Mouse (Mus musculus): Measurements from ENCODE around the gene Pcbp1. TPM values are rescaled to one million over a fixed set of nuclear protein-coding genes. Genes with fewer than 3 reads are reported as not detected.
A peak's percentile ranks its signal among the peaks of the same experiment; 100 is the strongest.
"Not testable (repeated sequence)": the region's sequence is repeated elsewhere in the genome, so short reads cannot be mapped to it uniquely, and the experiment has no call there.

Gene Pcbp1
- polyA plus RNA-seq, 1 experiment from 2014 or later = 316 TPM

GRCm38 (mm10) chr6:86497942-86498732 lies 28.0 kb downstream of the Pcbp1 start:
- 0 out of 2 replicates have a peak overlapping the region, but pooled peaks have one; percentile 8 for H3K9ac ChIP-seq
- 77% methylated on average over 11 of the region's 11 CpGs for WGBS
- peak overlapping the region; percentile 15 for H3K4me2 ChIP-seq (replicated peaks)
- H3K4me3 ChIP-seq (replicated peaks; ENCODE audit: low read length) = no peak overlapping the region
- H3K4me1 ChIP-seq (replicated peaks; ENCODE audit: control insufficient read depth, insufficient read depth, low read length) = no peaks in the 10 kb centered on the region
- DNase-seq (ENCODE audit: low spot score) (no peak), ATAC-seq (ENCODE audit: low FRiP score) (no peak)
- no peaks in the 10 kb centered on the region for H3K9me3 ChIP-seq (ENCODE audit: control insufficient read depth, low read length)
- H3K27me3 ChIP-seq (ENCODE audit: control insufficient read depth, insufficient read depth, low read length) = no peaks in the 10 kb centered on the region
- H3K27ac ChIP-seq = no peak overlapping the region
- no peaks in the 10 kb centered on the region for H3K36me3 ChIP-seq (replicated peaks; ENCODE audit: control insufficient read depth, insufficient read depth)

DNA sequence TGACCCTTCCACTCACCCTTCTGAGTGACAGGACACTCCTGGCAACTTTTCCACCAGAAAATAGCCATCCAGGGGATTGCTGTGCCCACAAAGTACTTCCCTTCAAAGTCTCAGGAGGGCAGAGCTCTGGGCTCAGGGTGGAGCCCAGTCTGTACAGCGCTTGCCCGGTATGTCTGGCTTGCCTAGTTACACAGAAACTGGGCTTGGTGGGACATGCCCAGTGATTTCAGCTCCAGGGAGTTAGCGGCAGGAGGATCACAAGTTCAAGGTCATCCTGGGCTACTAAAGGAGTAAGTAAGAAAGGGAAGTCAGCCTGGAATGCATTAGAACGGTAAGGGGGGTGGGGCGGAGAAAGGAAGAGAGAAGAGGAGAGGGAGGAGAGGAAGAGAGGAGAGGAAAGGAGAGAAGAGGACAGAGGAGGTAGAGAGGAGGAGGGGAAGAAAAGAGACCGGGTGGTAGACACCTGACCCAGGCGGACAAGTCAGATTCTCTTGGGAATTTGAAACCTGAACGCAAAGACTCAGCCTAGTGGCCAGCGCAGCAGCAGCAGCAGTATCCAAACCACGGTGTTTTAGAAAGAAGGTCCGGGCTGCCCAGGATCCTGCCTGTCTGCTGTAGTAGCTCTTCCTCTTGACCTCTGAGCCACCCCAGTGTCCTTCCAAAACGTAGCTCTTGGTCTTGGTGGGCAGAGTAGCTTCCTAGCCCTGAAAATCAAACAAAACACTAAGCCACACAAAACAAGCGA lies 28.9 kb downstream of the Pcbp1 start:
- peak overlapping the region; percentile 35 for H3K27ac ChIP-seq
- H3K27me3 ChIP-seq (ENCODE audit: control insufficient read depth, insufficient read depth, low read length) = no peaks in the 10 kb centered on the region
- H3K4me1 ChIP-seq (replicated peaks; ENCODE audit: control insufficient read depth, insufficient read depth, low read length) = no peaks in the 10 kb centered on the region
- no peak for DNase-seq (ENCODE audit: low spot score)
- H3K9ac ChIP-seq = 0 out of 2 replicates have a peak overlapping the region, but pooled peaks have one; percentile 8
- H3K4me3 ChIP-seq (replicated peaks; ENCODE audit: low read length) = no peak overlapping the region; the same call in 1 of the 2 replicates
- no peak for ATAC-seq (ENCODE audit: low FRiP score)
- no peaks in the 10 kb centered on the region for H3K9me3 ChIP-seq (ENCODE audit: control insufficient read depth, low read length)
- H3K36me3 ChIP-seq (replicated peaks; ENCODE audit: control insufficient read depth, insufficient read depth) = no peaks in the 10 kb centered on the region
- peak overlapping the region; percentile 15 for H3K4me2 ChIP-seq (replicated peaks)
- WGBS = 27% methylated on average over 13 of the region's 13 CpGs

- WGBS = 81% methylated on average over 5 of the region's 5 CpGs
- peak overlapping the region; percentile 24; the same call in 1 of the 2 replicates for H3K27ac ChIP-seq
- no peaks in the 10 kb centered on the region for H3K27me3 ChIP-seq (ENCODE audit: control insufficient read depth, insufficient read depth, low read length)
- no peaks in the 10 kb centered on the region for H3K4me1 ChIP-seq (replicated peaks; ENCODE audit: control insufficient read depth, insufficient read depth, low read length)
- H3K9ac ChIP-seq = no peak overlapping the region
- peak overlapping the region; percentile 15; the same call in 1 of the 2 replicates for H3K4me2 ChIP-seq (replicated peaks)
- ATAC-seq (ENCODE audit: low FRiP score) (no peak), DNase-seq (ENCODE audit: low spot score) (no peak)
- H3K9me3 ChIP-seq (ENCODE audit: control insufficient read depth, low read length) = no peaks in the 10 kb centered on the region
- no peak overlapping the region for H3K4me3 ChIP-seq (replicated peaks; ENCODE audit: low read length)
- no peaks in the 10 kb centered on the region for H3K36me3 ChIP-seq (replicated peaks; ENCODE audit: control insufficient read depth, insufficient read depth)
Measured at GRCm38 (mm10) chr6:86496585-86496984, 29.5 kb downstream of the Pcbp1 start.

- H3K4me2 ChIP-seq (replicated peaks) = 0 out of 2 replicates have a peak overlapping the region, but pooled peaks have one; percentile 15
- H3K36me3 ChIP-seq (replicated peaks; ENCODE audit: control insufficient read depth, insufficient read depth) = no peaks in the 10 kb centered on the region
- no peak overlapping the region for H3K9ac ChIP-seq
- no peaks in the 10 kb centered on the region for H3K27me3 ChIP-seq (ENCODE audit: control insufficient read depth, insufficient read depth, low read length)
- ATAC-seq (ENCODE audit: low FRiP score) (no peak), DNase-seq (ENCODE audit: low spot score) (no peak)
- H3K4me3 ChIP-seq (replicated peaks; ENCODE audit: low read length) = no peak overlapping the region
- H3K27ac ChIP-seq = no peak overlapping the region
- H3K9me3 ChIP-seq (ENCODE audit: control insufficient read depth, low read length) = no peaks in the 10 kb centered on the region
- 80% methylated on average over 8 of the region's 8 CpGs for WGBS
- H3K4me1 ChIP-seq (replicated peaks; ENCODE audit: control insufficient read depth, insufficient read depth, low read length) = no peaks in the 10 kb centered on the region
Measured at GRCm38 (mm10) chr6:86496127-86496526, 30.0 kb downstream of the Pcbp1 start.

DNA sequence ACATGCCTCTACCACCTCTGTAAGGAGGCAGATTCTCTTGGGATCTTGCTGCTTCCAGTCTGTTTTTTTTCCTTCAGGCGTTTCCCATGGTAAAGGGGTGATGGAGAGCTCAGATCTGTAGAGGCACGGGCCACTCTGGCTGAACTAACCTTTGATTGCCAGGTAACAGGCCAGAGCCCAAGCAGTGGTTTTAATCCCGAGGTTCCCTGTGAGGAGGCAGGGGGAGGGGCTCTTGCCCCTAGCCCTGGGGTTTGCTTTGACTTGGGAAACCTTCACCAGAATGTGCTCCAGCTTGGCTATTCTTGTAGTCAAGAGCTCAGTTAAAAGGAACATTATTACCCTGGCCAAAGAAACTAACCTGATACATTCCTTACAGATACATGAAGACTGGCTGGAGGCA lies 30.5 kb downstream of the Pcbp1 start:
- H3K4me3 ChIP-seq (replicated peaks; ENCODE audit: low read length) = no peak overlapping the region
- 57% methylated on average over 3 of the region's 3 CpGs for WGBS
- no peak overlapping the region for H3K9ac ChIP-seq
- H3K27ac ChIP-seq = no peak overlapping the region
- H3K4me2 ChIP-seq (replicated peaks) = no peak overlapping the region
- H3K4me1 ChIP-seq (replicated peaks; ENCODE audit: control insufficient read depth, insufficient read depth, low read length) = no peaks in the 10 kb centered on the region
- no peaks in the 10 kb centered on the region for H3K9me3 ChIP-seq (ENCODE audit: control insufficient read depth, low read length)
- DNase-seq (ENCODE audit: low spot score) = no peak
- no peaks in the 10 kb centered on the region for H3K36me3 ChIP-seq (replicated peaks; ENCODE audit: control insufficient read depth, insufficient read depth)
- no peaks in the 10 kb centered on the region for H3K27me3 ChIP-seq (ENCODE audit: control insufficient read depth, insufficient read depth, low read length)
- ATAC-seq (ENCODE audit: low FRiP score) = no peak

DNA sequence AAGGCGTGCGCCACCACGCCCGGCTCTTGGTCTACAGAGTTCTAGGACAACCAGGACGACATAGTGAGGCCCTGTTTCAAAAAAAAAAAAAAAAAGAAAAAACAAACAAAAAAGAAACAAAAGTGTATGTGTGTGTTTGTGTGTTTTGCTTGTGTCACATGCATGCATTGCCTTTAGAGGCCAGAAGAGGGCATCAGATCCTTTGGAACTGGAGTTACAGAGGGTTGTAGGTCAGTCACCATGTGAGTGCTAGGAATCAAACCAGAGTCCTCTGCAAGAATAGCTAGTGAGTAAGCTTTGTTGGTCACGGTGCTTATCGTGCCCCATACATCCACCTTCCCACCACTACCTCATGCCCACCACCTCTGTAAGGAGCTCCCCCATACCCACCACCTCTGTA lies 31.4 kb downstream of the Pcbp1 start:
- 98% methylated on average over 7 of the region's 7 CpGs for WGBS

GRCm38 (mm10) chr6:86493469-86494263 lies 32.5 kb downstream of the Pcbp1 start:
- Histone ChIP-seq H3K27ac (no peak overlapping the region), H3K36me3 (replicated peaks; ENCODE audit: control insufficient read depth, insufficient read depth) (no peaks in the 10 kb centered on the region), H3K9me3 (ENCODE audit: control insufficient read depth, low read length) (no peaks in the 10 kb centered on the region), H3K4me3 (replicated peaks; ENCODE audit: low read length) (no peak overlapping the region), H3K4me1 (replicated peaks; ENCODE audit: control insufficient read depth, insufficient read depth, low read length) (no peaks in the 10 kb centered on the region), H3K27me3 (ENCODE audit: control insufficient read depth, insufficient read depth, low read length) (no peaks in the 10 kb centered on the region), H3K4me2 (replicated peaks) (no peak overlapping the region), H3K9ac (no peak overlapping the region)
- 82% methylated on average over 13 of the region's 13 CpGs for WGBS
- no peak for DNase-seq (ENCODE audit: low spot score)
- no peak for ATAC-seq (ENCODE audit: low FRiP score)

More for the DNA sequence above, 31.4 kb downstream of the Pcbp1 start:
- Histone ChIP-seq H3K27me3 (ENCODE audit: control insufficient read depth, insufficient read depth, low read length) (no peaks in the 10 kb centered on the region), H3K9me3 (ENCODE audit: control insufficient read depth, low read length) (no peaks in the 10 kb centered on the region), H3K4me3 (replicated peaks; ENCODE audit: low read length) (no peak overlapping the region), H3K4me2 (replicated peaks) (no peak overlapping the region), H3K27ac (no peak overlapping the region), H3K4me1 (replicated peaks; ENCODE audit: control insufficient read depth, insufficient read depth, low read length) (no peaks in the 10 kb centered on the region), H3K9ac (no peak overlapping the region), H3K36me3 (replicated peaks; ENCODE audit: control insufficient read depth, insufficient read depth) (no peaks in the 10 kb centered on the region)
- no peak for DNase-seq (ENCODE audit: low spot score)
- ATAC-seq (ENCODE audit: low FRiP score) = no peak

GRCm38 (mm10) chr6:86490413-86490812 lies 35.7 kb downstream of the Pcbp1 start:
- H3K9me3 ChIP-seq (ENCODE audit: control insufficient read depth, low read length); H3K4me2 ChIP-seq (replicated peaks); H3K27ac ChIP-seq; H3K36me3 ChIP-seq (replicated peaks; ENCODE audit: control insufficient read depth, insufficient read depth); H3K9ac ChIP-seq; H3K27me3 ChIP-seq (ENCODE audit: control insufficient read depth, insufficient read depth, low read length); H3K4me3 ChIP-seq (replicated peaks; ENCODE audit: low read length); DNase-seq (ENCODE audit: low spot score); ATAC-seq (ENCODE audit: low FRiP score): not testable (repeated sequence)
- peaks cover 14% of the 10 kb centered on the region for H3K4me1 ChIP-seq (replicated peaks; ENCODE audit: control insufficient read depth, insufficient read depth, low read length)
- 95% methylated on average over 8 of the region's 8 CpGs for WGBS

DNA sequence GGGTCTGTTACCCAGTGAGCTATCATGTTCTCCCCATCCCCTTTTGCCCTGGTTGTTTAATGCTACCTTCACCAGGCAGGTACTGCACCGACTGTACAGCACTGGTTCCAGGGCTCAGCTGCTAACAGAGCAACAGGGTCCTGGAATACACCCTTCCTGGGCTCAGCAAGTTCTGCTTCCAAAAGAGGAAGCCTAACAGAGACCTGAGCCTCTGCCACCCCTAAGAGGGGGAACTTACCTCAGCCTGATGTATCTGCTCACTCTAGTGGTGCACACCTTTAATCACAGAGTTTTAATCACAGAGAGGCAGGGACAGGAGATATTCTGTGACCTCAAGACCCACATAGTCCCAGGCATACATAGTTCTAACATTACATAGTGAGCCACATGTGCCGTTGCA lies 36.2 kb downstream of the Pcbp1 start:
- Histone ChIP-seq H3K4me1 (replicated peaks; ENCODE audit: control insufficient read depth, insufficient read depth, low read length) (peaks cover 14% of the 10 kb centered on the region), H3K27ac (no peak overlapping the region), H3K4me3 (replicated peaks; ENCODE audit: low read length) (no peak overlapping the region), H3K36me3 (replicated peaks; ENCODE audit: control insufficient read depth, insufficient read depth) (no peaks in the 10 kb centered on the region), H3K4me2 (replicated peaks) (no peak overlapping the region), H3K9ac (no peak overlapping the region), H3K9me3 (ENCODE audit: control insufficient read depth, low read length) (no peaks in the 10 kb centered on the region), H3K27me3 (ENCODE audit: control insufficient read depth, insufficient read depth, low read length) (no peaks in the 10 kb centered on the region)
- WGBS = 98% methylated on average over 2 of the region's 2 CpGs
- DNase-seq (ENCODE audit: low spot score) (no peak), ATAC-seq (ENCODE audit: low FRiP score) (no peak)

Measured in hindbrain, embryonic 14.5 days (tissue).